Mouse (Mus musculus): ENCODE data around the gene Nosip.
A peak's percentile ranks its signal among the peaks of the same experiment; 100 is the strongest.

- peak; percentile 57 for TF ChIP-seq POLR2A (IDR thresholded peaks at IDR 0.05; ENCODE audit: low read depth, low read length)
- no peak for TF ChIP-seq CTCF (IDR thresholded peaks at IDR 0.05; ENCODE audit: extremely low read depth, insufficient read length, insufficient replicate concordance, low read depth, low read length)
These were observed 46.1 kb upstream of the Nosip start, which contains the start of gene Scaf1 for GRCm38 (mm10) chr7:45015957-45016612.

Measured in small intestine, adult 2 months (tissue).